Mouse (Mus musculus): ENCODE results near the gene Nav1.

GRCm38 (mm10) chr1:135481656-135482055, 125.4 kb downstream of the Nav1 start:
- no peak for TF ChIP-seq CTCF (IDR thresholded peaks at IDR 0.05; ENCODE audit: low read depth, low read length)
- TF ChIP-seq POLR2A (IDR thresholded peaks at IDR 0.05; ENCODE audit: extremely low read depth, insufficient read depth, low read length), result no peak

Data from liver, adult 2 months (tissue).